Mouse (Mus musculus) spleen, adult 18-20 months (tissue): ENCODE measurements around the gene Zfp426.

Experiments
- DNase-seq, 2 experiments: peaks; one replicate each; pipeline ENCODE4 v3.0.0; 2022; ENCODE audit warnings: mixed read lengths in 2 of 2

The Zfp426 gene

DNA sequence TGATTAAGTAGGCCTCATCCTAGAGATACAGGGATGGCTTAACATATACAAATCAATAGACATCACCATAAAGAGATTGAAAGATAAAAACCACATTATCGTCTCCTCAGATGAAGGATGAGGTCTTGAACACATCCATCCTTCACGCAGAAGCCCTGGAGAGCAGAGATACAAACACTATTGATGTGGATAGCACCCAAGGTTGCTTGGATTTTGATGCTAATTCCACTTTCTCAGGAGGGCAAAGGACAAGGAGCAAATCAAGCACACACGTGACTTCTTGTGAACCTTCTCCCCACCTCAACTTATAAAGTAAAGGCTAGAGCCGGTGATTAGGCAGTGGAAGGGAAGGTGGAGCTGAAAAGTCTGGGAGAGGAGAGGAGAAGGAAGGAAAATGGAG lies 38.9 kb downstream of the Zfp426 start:
- no peak for DNase-seq

- no peak for DNase-seq
Observed at GRCm38 (mm10) chr9:20451493-20451892, 41.1 kb downstream of the Zfp426 start.

DNA sequence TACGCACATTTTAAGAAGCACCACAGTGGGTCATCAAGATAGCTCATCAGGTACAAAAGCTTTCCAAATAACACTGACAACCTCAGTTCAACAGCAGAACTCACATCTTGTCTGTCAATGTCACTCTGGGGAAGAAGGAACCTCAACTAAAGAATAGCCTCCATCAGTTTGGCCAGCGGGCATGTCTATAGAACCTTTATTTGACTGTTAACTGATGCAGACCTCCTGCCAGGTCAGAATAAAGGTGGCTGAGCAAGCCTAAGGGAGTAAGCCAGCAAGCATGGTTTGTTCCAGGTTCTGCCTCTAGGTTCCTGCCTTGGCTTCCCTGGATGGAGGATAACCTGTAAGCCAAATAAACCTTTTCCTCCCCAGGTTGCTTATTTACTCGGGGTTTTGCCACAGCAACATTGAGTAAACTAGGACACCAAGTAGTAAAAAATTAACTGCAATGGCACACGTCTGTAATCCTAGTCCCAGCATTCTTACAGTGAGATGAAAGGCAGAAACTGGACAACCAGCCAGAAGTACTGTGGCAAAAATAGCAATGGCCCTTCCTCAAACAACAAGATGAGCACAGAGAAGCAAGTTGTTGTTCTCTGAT lies 49.3 kb downstream of the Zfp426 start:
- no peak for DNase-seq

DNA sequence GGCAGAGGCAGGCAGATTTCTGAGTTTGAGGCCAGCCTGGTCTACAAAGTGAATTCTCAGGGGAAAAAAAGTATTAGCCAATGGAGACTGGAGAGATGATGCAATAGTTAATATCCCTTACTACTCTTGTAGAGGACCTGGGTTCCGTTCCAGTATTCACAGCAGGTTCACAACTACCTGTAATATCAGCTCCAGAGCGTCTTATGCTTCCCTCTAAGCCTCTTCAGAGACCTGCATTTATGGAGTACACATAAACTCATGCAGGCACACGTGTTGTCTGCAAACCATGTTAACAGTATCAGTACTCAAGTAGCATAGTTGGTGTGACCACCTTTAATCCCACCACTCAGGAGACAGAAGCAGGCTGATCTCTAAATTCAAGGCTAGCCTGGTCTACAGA lies 62.5 kb downstream of the Zfp426 start:
- DNase-seq, result no peak
